Mouse (Mus musculus) kidney, postnatal 25 days (tissue): ENCODE results near the gene Mmaa.

Experiments used
- DNase-seq, 2 experiments: peaks; one replicate each; pipeline ENCODE4 v3.0.0; 2021; ENCODE audit warnings: mixed read lengths in 2 of 2

Gene Mmaa

DNA sequence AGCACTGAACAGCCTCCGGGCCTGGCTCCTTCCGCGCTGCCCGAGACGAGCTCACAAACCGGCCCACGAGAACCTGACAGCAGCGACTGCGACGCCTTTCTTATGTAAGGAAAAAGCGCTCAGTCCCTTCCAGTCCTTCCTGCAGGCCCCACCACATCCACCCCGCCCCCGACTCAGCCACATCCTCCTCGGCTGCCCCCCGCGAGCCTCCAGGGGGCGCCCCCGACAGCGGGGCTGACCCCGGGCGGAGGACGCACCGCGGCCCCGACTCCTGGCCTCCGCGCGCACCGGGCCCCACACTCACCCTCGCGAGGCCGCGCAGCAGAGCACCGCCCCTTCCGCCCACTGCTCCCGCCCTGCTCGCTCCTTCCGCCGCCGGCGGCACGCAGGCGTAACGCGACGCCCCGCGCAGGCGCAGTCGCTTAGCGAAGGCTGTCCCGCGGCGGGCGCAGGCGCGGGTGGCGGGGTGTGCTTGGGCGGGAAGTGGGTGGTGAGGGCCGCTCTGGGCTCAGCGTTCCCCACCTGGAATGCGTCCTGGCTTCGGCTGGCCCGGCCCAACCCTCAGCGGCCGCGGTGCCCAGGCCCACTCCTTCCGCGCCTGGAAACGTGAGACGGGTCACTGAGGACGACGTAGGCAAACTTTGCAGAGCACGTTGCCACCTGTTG lies at the start of gene Mmaa:
Mmaa (minus strand) TSS at position 328 of the 666 bp plus-strand sequence.
- peak; percentile 96 to 99 for DNase-seq

DNA sequence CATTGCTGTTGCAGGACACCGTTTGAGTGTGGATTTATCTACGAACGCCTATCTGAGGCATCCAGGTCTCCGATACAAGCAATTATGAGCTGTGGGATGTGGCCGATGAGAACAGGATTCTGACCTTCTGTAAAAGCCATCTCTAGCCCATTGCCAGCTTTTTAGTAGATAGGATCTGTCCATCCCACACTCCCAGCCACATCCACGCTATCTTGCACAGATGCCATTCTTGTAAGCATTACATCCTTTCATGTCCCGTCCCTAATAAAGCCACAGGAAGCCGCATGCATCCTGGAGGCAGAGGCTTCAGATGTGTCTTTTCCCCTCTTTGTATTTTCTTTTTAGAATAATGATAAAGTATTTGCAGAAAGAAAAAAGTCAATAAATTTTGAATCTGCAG lies 46.5 kb upstream of the Mmaa start:
- DNase-seq, result no peak

DNA sequence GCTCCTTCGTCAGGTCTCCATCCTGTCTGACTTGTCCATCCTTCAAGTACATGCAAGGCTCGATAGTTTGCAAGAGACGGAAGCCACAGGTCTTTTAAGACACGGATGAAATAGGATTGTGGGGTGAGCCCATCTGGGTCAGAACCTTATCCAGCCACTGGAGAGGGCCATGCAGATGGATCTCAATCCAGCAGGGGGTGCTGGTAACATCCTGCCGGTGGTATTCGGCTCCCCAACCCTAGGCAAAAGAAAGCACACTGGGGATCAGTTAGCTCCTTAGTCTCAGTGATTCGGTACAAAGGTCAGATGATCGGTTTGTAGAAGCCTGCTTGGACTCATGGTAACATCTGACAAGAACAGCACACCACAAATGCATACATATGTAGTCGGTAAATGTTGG lies 44.8 kb upstream of the Mmaa start:
- peak; percentile 55 to 64 for DNase-seq

DNA sequence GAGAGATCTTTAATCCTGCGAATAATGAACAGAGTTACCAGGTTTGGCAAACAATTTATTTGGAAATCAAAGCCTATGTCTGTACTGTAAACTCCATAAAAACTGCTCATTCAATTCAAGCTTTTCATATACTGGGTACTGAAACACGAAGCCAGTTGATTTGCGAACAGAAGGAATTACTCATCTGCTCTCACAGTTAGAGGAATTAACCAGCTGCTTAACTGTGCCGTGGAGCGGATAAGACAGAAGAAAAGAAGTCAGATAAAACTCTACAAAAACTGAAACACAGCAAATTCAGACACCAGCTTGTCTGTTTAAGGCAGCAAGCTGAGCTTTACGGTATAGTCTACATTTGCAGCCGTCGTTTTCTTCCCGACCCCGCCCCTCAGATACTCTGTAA lies 43.9 kb upstream of the Mmaa start:
- DNase-seq, result no peak

DNA sequence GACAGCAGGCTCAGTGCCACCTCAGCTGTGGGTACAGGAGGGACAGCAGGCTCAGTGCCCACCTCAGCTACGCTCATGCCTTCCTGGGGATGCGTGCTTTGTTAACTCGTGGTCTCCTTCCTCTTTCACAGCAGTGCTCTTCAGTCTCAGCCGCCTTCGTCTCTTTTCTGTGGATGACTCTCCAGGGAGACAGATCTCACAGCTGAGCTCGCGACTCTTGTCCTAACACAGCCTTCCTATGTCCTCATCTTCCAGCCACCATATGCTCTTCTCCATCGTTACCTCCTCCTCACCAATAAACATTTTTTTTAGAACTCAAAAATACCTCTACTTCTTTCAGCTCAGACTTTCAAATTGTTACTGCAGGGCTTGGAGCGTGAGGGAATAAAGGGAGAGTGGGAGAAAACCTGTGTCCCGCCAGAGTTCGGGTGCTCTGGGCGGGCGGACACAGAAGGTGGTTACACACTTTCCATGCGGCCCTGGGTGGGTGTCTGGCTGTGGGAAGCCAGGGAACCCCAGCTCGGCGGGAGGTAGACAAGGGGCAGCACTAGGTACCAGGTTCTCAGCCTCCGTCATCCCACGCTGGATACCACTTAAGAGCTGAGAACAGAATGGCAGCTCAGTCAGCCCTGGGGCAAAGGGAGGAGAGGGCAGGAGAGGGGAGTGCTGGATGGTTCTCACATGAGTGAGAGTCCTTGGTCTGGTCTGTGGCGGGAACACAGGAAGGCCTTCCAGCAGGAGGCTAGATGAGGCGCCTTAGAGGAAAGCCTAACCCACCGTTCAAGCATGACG lies 37.6 kb upstream of the Mmaa start:
- DNase-seq, result no peak

DNA sequence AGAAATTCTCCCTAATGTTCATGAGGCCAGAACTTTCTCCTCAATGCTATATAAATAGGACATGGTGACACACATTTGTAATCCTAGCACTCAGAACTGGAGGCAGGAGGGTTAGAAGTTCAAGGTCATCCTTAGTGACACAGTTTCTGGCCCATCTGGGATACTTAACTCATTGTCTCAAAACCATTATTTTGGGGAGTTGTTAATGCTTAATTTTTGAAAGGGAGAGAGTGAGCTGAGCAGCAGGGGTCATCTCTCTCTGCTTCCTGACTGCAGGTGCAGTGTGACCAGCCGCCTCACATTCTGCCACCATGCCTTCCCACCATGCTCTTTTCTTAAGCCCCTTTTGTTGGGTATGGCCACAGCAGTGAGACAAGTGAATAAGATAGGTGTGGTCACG lies 36.8 kb upstream of the Mmaa start:
- DNase-seq, result no peak

DNA sequence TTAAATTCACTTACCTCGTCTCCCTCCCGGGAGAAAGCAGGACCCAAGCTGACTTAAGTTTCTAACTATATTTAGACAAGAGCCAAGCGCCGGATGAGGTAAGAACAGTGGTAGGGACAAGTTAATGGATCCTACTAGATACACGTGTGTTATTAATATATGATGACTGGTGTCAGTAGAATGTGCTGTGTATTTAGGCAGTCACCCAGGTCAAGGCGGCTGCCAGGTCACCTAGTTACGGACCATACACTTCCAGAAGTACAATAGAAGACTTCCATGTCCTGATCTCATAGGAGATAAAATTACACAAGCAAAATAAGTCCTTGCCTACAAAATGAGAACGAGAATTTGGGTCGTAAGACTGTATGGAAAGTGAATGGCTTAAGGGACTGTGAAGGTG lies 36.3 kb upstream of the Mmaa start:
- no peak for DNase-seq

DNA sequence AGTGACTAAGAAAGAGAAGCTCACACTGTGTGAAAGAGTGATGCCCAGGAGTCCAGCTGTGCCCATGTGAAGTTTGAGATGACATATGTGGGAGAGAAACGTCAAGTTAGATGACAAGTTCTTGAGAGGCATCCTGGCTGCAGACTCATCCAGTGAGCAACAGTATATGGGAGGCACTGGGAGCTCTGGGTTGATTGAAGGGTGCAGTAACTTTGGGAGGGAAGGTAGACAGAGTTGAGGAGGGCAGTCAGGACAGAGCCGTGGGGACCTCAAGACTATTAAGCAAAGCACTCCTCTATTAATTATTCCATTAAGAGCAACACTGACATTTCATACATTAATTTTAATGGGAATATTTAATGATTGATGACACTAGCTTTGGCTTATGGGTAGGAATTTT lies 35.0 kb upstream of the Mmaa start:
- DNase-seq, result no peak

DNA sequence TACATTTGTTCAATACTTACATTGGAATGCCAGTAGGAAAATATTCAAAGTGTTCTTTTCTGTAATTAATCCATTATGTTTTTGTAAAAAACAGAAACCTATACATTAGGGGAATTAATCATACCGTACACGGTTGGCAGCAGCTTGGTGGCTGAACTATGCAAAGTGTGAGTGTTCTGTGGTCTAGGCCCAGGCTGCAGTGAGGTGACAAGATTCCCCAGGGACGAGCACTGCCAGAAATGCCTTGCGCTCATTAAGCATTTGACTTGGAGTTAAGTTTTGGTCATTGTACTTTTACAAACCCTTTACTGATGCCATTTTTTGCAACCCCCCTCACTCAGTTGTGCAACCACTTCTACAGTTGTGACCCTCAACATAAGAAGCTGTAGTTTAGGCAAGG lies 34.4 kb upstream of the Mmaa start:
- no peak for DNase-seq

DNA sequence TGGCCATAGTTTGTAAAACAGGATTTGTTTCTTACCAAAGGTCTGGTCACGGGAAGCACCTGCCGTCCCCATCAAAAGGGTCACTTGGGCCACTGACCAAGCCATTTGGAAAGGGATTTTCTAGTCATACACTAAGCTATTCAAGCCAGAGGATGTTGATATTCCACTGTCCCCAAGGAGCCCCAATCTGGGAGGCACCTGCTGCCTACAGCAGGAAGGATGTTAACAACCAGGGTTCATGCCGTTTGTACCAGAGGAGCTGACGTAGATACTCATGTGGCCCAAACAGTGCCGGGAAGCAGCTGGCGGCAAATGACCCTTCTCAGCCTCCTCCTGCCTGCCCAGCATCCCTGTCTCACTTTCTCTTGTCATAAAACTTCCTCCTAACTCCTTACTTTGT lies 30.8 kb upstream of the Mmaa start:
- peak in 1 of 2 experiments; percentile 64 for DNase-seq

DNA sequence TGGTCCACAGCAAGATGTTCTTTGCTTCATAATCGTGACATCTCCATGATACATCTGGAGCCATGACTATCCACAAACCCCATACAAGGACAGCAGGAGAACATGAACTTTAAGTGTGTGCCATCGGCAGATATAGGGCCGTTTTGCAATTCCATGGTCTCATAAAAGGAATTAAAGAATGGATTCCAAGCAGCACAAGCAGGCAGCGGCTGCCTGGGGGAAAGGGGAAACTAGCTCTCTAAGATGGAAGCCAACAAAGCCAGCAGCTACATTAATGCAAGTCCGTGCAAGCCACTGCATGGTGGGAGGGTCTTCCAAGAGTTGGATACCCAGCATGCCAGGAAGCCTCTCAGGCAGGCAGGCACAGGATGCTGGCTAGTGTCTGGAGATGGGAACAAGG lies 30.2 kb upstream of the Mmaa start:
- DNase-seq, result no peak

DNA sequence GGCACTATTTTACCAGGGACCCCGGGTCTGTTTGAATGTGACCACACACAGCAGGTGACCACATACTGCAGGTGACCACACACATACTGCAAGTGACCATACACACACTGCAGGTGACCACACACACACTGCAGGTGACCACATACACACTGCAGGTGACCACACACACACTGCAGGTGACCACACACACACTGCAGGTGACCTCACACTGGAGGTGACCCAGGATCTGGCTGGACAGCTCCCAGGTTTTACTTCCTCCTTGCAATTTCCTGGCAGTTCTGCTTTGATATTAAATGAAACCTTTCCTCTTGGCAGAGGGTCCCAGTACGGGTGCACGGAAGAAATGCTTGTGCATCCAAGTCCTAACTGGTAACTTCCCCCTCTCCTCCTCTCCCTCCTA lies 29.3 kb upstream of the Mmaa start:
- no peak for DNase-seq

DNA sequence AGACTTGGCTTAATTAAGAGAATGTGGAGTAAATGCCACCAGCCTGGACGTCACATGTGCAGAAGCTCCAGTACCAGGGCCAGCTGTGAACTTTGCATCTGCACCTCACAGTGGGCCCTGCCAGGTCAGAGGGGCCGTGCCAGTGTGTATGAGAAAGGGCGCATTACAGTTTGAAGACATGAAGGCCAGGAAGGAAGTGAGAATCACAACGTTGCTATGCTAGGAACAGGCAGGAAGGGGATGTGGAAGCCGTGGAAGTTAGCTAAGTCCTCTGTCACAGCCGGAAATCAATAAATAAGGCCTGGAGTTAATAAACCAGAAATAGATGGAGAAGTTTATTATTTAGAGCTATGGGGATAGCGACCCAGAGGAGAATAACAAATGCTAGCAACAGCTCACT lies 28.4 kb upstream of the Mmaa start:
- peak; percentile 17 to 58 for DNase-seq

DNA sequence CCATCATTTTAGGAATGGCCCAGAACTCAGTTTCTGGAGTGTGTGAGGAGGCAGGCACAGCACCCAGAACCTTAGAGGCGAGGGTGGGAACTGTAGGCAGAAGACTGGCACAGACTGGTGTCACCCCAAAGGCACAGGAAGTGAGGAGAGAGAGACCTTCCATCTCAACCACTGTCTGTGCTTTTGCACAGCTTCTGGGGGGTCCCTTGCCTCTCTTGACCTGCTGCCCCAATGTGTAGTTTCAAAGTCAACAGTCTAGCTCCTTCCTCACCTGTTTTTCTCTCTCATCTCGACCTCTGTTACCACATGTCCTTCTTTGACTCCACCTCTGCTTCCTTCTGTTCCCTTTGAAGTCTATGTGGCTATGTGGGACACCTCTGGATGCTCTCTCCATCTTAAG lies 16.1 kb upstream of the Mmaa start:
- no peak for DNase-seq

DNA sequence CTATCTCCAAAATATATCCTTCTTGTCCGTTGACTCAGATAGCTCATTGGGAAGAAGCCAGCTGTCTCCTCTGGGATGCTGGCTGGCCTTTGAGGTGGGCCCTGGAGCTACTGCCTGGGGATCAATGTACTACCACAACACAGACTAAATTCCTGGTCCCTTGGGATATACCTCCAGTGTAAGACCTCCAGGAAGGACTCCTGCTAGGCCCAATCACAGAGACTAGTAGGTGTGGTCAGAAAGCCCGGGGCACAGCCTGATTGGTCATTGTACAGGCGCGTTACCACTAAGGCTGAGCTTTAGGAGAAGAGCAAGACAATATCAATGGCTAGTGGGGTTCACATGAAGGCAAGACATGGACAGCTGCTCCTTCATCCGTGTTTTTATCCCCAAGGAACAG lies 11.2 kb upstream of the Mmaa start:
- no peak for DNase-seq

DNA sequence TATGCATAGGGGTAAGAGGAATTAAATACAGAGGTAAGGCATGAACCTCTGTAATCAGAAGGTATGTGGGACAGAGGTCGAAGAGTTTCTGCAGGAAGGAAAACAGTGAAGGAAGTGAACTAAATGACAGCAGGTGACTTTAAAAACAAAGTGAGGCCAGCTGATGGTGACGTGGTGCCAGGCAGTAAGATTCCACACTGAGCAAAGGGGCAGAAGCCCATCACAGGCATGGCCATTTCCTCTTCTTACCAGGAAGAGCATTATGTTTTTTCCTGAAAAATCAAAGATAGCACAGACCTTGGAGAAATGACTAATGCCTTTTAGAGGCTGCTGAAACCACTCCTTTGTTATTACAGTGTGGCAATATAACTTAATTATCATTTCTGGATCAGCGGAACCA lies 6.8 kb upstream of the Mmaa start:
- DNase-seq, result peak; percentile 24 to 37

DNA sequence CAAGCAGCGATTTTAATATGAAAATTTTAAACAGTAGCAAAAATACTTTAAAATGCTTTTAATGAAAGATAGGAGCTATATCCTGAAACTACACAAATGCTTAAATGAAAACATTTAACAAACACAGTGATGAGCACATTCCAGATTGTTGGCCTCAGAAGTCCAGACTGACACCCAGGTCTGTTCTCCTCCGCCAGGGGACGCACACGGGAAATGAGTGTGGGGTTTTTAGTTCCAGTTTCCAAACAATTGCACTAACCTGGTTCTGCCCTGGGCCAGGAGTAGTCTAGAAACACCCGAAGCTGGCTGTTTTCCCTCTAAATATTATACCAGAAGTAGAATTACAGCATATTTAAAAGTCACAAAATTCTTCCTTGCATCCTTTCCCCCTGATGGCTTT lies 5.0 kb upstream of the Mmaa start:
- peak; percentile 47 to 60 for DNase-seq

DNA sequence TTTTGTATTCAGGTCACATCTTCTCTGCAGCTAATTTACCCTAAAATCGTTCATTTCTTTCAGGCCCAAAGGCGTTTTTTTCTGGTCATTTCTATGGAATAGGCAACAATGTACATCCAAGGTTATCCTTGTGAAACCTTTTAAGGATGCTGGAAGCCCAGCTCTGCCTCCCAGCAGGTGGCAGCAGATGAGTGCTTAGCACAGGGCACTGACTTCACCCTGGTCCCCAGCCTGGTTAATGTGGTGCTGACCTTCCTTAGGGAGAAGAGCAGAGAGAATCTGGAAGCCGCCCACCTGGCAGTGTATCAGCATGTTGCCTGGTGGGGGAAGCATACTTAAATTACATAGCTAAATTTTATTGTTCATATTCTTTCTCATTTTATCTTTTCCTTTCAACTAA lies 3.0 kb upstream of the Mmaa start:
- peak; percentile 84 to 88 for DNase-seq

DNA sequence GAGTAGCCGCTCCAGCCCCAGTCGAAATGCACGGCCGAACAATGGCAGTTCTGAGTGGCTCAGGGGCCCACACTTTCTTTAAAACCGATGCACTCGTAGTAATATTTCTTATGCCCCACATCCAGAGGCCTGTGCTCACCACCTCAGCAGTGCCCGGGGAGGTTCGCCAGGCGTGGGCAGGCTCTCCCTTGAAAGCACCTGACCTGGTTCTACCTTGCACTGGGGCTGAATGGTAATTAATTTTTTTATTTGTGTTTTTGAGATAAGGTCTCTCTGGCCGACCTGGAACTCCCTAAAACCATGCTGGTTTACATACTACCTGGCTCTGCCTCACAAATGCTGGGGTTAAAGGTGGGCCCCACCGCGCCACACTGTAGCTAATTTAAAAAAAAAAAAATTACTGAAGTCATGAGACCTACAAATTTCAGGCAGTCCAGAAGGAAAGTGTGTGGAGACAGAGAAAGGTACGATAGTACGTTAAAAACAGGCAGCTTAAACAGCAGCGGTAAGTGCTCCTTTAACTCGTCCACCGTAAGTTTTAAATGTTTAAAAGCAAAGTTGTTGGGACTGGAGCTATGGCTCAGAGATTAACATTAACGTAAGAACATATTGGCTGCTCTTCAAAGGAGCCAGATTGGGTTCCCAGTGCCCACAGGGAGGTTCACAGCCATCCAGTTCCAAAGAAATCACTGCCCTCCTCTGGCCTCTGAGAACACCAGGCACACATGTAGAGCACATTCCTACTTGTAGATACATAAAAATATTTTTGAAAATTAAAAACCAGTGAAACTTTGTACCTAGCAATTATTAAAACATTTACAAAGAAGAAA lies 754 bp upstream of the Mmaa start:
- no peak for DNase-seq

DNA sequence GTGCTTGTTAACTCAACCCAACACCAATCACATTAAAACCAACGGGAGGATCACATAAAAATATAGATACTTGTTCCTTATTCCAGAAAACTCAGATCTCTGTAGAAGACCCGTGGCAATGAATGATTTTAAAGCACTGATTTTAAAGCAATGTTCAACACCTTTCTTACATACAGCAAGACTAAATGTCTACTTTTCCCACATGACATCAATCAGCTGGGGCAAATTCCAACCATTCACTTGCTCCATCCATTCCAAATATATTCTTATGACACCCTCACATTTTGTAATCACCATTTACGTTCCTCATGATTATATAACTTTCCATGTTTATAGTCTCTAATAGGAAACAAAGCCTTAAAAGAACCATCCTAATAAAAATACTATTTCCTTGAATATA lies 896 bp downstream of the Mmaa start:
- DNase-seq, result no peak

DNA sequence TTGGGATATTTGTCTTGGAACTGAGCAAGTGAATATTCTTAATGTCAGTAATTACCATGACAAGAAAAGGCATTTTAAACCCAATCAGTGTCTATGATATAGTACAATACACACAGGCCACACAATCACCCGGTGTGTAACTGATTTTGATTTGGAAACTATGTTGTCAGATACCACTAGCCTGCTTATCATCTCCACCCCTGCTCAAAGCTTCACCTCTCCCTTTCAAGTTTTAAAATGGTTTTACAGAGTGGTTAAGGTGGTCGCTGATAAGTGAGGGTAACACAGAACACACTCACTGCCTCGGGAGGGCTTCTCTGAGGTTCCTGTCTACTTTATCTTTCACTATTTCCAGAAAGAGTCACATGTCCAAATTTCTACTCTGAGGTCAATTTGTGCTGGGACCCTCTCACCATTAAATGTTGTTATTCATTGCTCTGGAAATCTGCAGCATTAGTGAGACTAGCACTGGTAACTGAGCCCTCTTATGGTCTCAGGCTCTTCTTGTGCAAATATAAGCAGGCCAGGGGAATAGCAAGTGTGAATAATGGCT lies 1.9 kb downstream of the Mmaa start:
- no peak for DNase-seq

DNA sequence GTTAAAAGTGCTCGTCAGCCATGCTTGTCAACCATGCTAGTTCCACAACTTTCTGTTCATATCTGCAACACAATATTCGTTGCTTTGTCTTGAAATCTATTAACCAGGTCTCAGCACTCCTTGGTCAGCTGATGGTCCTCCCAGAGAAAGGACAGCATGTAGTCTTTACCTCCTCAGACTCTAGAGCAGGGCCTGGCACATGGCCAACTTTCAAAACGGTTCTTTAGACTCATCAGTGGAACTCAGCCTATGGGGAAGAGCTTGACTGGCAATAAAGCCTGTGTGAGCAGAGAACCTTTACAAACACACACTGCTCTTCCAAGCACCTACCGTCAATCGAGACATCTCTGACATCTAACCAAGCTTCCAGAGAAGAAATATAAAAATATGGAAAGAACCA lies 5.1 kb downstream of the Mmaa start:
- peak; percentile 42 to 43 for DNase-seq

DNA sequence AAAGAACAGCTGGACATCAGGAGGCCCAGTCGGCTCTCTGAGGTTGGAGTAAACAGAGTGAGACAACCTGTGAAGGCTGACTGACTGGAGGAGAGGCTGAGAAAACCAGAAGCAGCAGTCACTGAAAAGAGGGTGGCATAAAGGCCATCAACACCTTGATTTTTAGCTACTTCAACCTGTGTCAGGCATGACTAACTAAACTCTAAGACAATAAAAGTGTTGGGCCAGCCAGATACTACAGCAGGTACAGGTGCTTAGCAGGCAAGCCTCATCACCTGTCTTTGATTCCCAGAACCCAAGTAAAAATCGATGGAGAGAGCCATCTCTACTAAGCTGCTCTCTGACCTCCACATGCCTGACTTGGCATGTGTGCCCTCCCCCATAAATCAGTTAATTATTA lies 6.1 kb downstream of the Mmaa start:
- DNase-seq, result no peak

DNA sequence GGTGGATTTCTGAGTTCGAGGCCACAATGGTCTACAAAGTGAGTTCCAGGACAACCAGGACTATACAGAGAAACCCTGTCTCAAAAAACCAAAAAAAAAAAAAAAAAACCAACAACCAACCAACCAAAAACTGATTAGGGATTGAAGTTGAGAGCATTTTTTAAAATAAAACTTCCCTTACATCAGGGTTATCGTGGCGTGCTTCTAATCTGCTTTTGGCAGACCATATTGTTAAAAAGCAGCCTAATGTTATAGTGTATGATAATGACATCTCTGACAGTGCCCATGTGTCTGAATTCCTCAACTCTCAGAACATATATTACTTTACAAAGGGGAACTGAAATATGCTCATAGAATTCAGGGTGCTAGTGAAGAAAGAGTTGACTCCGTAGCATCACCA lies 6.5 kb downstream of the Mmaa start:
- no peak for DNase-seq
